Comparison of ENCODE assay signal across 8 mouse cellular contexts in genomic region chr6:71440492-71441250, GRCm38 (mm10). TPM values are rescaled to one million over a fixed set of nuclear protein-coding genes. Genes with fewer than 3 reads are reported as not detected.
DNase-seq lines count a peak whose midpoint lies in the region; ATAC-seq lines count a peak whose summit lies in the region.

Gene Rmnd5a, minus strand, starts transcription at chr6:71440637.

- intact Hi-C loops in heart, postnatal 14 days (cut with DNase I), result loop anchor here (2.0 to 10.0 kb wide), 3 partner anchors 54 to 194 kb away; partner anchors contain the start of gene Kdm3a

- peak within 1 kb of the TSS; percentile 92 for H3K9ac ChIP-seq in forebrain, embryonic 14.5 days (ENCODE audit: low read length)
- H3K9ac ChIP-seq in neural tube, embryonic 15.5 days (replicated peaks), result peak within 1 kb of the TSS; percentile 92

- no peaks in the 10 kb centered on the region for H3K9me3 ChIP-seq in forebrain, embryonic 14.5 days (replicated peaks; ENCODE audit: control insufficient read depth, low read length)
- H3K9me3 ChIP-seq in neural tube, embryonic 15.5 days (replicated peaks), result no peaks in the 10 kb centered on the region

- peak within 1 kb of the TSS; percentile 93 for H3K4me2 ChIP-seq in forebrain, embryonic 14.5 days (ENCODE audit: low read length)
- peak within 1 kb of the TSS; percentile 95 for H3K4me2 ChIP-seq in neural tube, embryonic 15.5 days

- peaks cover 22% of the 10 kb centered on the region for H3K4me1 ChIP-seq in forebrain, embryonic 14.5 days (ENCODE audit: control insufficient read depth, insufficient read depth, low read length)
- peaks cover 43% of the 10 kb centered on the region for H3K4me1 ChIP-seq in neural tube, embryonic 15.5 days

- WGBS in forebrain, embryonic 14.5 days, result under 1% methylated on average over 71 of the region's 75 CpGs
- under 1% methylated on average over 75 of the region's 75 CpGs for WGBS in neural tube, embryonic 15.5 days

- peak within 1 kb of the TSS; percentile 71 for H3K4me3 ChIP-seq in forebrain, embryonic 14.5 days (ENCODE audit: low read depth, low read length)
- peak within 1 kb of the TSS; percentile 92 for H3K4me3 ChIP-seq in neural tube, embryonic 15.5 days (replicated peaks)

- peak; percentile 98 for ATAC-seq in forebrain, embryonic 14.5 days
- ATAC-seq in neural tube, embryonic 15.5 days (ENCODE audit: low FRiP score), result peak; percentile 98

- H3K27ac ChIP-seq in forebrain, embryonic 14.5 days (ENCODE audit: low read depth, low read length), result peak within 1 kb of the TSS; percentile 97
- peak within 1 kb of the TSS; percentile 99 for H3K27ac ChIP-seq in neural tube, embryonic 15.5 days (replicated peaks)

- no peaks in the 10 kb centered on the region for H3K27me3 ChIP-seq in forebrain, embryonic 14.5 days (replicated peaks; ENCODE audit: control insufficient read depth, insufficient read depth, low read length)
- no peaks in the 10 kb centered on the region for H3K27me3 ChIP-seq in neural tube, embryonic 15.5 days (replicated peaks)

- DNase-seq in ES-CJ7 (ENCODE audit: low read depth, low spot score), result peak; percentile 100
- DNase-seq in cerebellum, adult 11 months, result peak; percentile 99
- DNase-seq in forebrain, embryonic 14.5 days (ENCODE audit: low spot score), result peak; percentile 100
- peak; percentile 99 for DNase-seq in heart, postnatal 14 days
- peak; percentile 99 for DNase-seq in layer of hippocampus, adult 11-12 months (ENCODE audit: low spot score)
- peak; percentile 99 for DNase-seq in lung, adult 18-20 months
- peak; percentile 99 for DNase-seq in testis, postnatal 14 days (ENCODE audit: low spot score)

- H3K36me3 ChIP-seq in forebrain, embryonic 14.5 days (ENCODE audit: control insufficient read depth, insufficient read depth, low read length), result no peaks in the 10 kb centered on the region
- no peaks in the 10 kb centered on the region for H3K36me3 ChIP-seq in neural tube, embryonic 15.5 days

RNA-seq across cellular contexts. Expression of gene Rmnd5a, which starts in this region (rescaled TPM):
- 4.5 and 5.8 TPM in 2 replicates for polyA plus RNA-seq in forebrain, embryonic 14.5 days (2014; fragmentation: Nextera tagmentation; extraction: Ambion mirVana)
- 10 to 100 TPM; 73.1 to 80.3 TPM for total RNA-seq in heart, postnatal 14 days (2021)
- 8.7 and 10.8 TPM in 2 replicates for polyA plus RNA-seq in neural tube, embryonic 15.5 days (2015; fragmentation: Nextera tagmentation; extraction: Ambion mirVana)

Comparison
In these comparisons a context has a peak if more than half of its experiments do, and no peak if none do; other contexts are left out.
1. Peak in every context shown above with its lines: DNase-seq, ATAC-seq, H3K4me3 ChIP-seq and H3K27ac ChIP-seq.